Mouse (Mus musculus) brain, embryonic 14.5 days (tissue): ENCODE measurements at regions not wholly inside any gene's neighbourhood (a gene's known extent, or its start where the extent isn't known, plus 50 kb on each side); places are given as distances from the start of the nearest gene placed in this dataset.

Source experiments
- CTCF ChIP-seq: fragments of 200-500 bp; IDR thresholded peaks from 2 replicates; pipeline ENCODE4 v1.5.1; 2012; ENCODE audit warnings: inconsistent platforms, mild to moderate bottlenecking, moderate library complexity, borderline replicate concordance; ENCODE audit not compliant: insufficient read depth, insufficient read length; ENCODE audit errors: extremely low read depth
- POLR2A ChIP-seq: fragments of 200-500 bp; IDR thresholded peaks from 2 replicates; pipeline ENCODE4 v1.6.1; 2012; ENCODE audit warnings: mild to moderate bottlenecking, inconsistent platforms, borderline replicate concordance; ENCODE audit not compliant: poor library complexity, insufficient read depth, insufficient read length, severe bottlenecking; ENCODE audit errors: extremely low read depth

DNA sequence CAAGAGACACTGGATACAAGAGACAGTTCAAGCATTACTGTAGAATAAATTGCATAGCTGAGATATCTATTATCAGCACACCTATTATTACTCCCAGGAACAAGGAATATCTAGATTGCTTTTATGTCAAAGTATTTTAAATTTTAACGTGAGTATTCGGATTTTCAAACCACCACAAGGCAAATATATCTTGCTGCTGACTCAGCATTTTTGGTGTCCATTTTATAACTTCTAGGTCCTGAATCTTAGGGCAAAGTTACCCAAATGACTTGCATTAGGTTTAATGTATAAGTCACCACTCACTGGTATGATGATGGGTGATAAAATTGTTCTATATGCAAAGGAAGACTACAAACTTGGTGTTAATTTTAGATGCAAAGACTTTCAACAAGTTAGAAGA, 501.7 kb downstream of the Nup35 start:
- no peak for TF ChIP-seq CTCF
- TF ChIP-seq POLR2A, result no peak
